Mouse (Mus musculus) thymus, adult 2 months (tissue): Measurements from ENCODE around the gene Tgfbr2.

Experiments used
- CTCF ChIP-seq: fragments of 200-500 bp; IDR thresholded peaks from 2 replicates; pipeline ENCODE4 v1.5.1; 2012; ENCODE audit warnings: mild to moderate bottlenecking, control low read depth, low read length, moderate library complexity, borderline replicate concordance; ENCODE audit not compliant: control insufficient read depth, poor library complexity, insufficient read depth; ENCODE audit errors: extremely low read depth
- POLR2A ChIP-seq: fragments of 200-500 bp; IDR thresholded peaks from 2 replicates; pipeline ENCODE4 v1.6.1; 2012; ENCODE audit warnings: mild to moderate bottlenecking, low read length, control low read depth, moderate library complexity; ENCODE audit not compliant: control insufficient read depth, poor library complexity, insufficient read depth; ENCODE audit errors: extremely low read depth

DNA sequence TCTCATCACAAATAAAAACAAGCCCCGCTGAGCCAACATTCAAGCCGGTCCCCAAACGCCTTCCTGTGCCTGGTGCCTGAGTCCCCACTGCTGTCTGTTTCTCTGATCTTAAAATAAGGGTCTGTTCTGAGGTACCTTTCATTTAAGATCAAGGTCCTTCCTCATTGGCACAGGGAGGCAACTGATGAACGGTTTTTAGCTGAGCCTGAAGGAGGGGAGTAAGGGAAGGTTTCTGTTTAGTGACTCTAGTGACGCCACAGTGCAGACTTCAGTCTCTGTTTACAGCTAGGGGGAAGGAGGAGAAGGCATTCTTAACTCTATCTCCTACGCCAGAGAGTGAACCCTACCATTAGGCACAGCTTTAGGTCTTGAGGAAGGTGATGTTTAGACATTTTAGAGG is 11.3 kb downstream of the Tgfbr2 start:
- TF ChIP-seq CTCF (no peak), POLR2A (no peak)
